Mouse (Mus musculus): ENCODE measurements around the gene Foxk2. TPM values are rescaled to one million over a fixed set of nuclear protein-coding genes. Genes with fewer than 3 reads are reported as not detected.
"Not testable (repeated sequence)": the region's sequence is repeated elsewhere in the genome, so short reads cannot be mapped to it uniquely, and the experiment has no call there.

The Foxk2 gene
- polyA plus RNA-seq, 2 experiments, result 11.1 to 43.7 TPM

DNA sequence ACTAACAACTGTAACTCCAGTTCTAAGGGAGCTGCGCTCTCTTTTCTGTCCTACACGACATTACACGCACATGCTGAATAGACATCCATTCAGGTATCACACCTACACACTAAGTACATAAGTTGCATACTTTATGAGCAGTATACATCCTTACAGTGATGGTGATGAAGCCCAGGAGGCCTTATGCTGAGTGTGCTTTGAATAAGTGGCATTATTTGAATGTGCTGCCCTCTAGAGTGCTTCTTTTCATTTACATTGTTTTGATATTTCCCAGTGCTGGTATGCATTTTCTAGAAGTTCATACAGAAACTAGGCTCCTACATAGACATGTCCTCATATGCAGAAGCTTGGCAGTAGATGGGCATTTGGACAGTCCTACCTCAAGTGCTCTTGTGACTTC lies 30.1 kb downstream of the Foxk2 start:
- Histone ChIP-seq H3K27me3 (ENCODE audit: control insufficient read depth, insufficient read depth, low read length) (no peaks in the 10 kb centered on the region), H3K4me2 (replicated peaks; ENCODE audit: low read depth, low read length, severe bottlenecking) (no peak overlapping the region), H3K36me3 (ENCODE audit: control insufficient read depth, insufficient read depth, low read length) (peaks cover 87% of the 10 kb centered on the region), H3K4me1 (ENCODE audit: control insufficient read depth, insufficient read depth, low read length) (no peaks in the 10 kb centered on the region), H3K27ac (replicated peaks; ENCODE audit: low read depth, low read length) (no peak overlapping the region), H3K4me3 (replicated peaks; ENCODE audit: low read length) (no peak overlapping the region), H3K9me3 (ENCODE audit: control insufficient read depth, low read length) (no peaks in the 10 kb centered on the region), H3K9ac (ENCODE audit: low read depth, low read length, severe bottlenecking) (no peak overlapping the region)
- no peak for DNase-seq (ENCODE audit: low spot score)
- no peak for ATAC-seq (ENCODE audit: low FRiP score, low read depth)
- WGBS, result 88% methylated on average over 3 of the region's 3 CpGs
- TF ChIP-seq POLR2A (IDR thresholded peaks at IDR 0.05; ENCODE audit: borderline replicate concordance, extremely low read depth, insufficient read depth, insufficient read length), result no peak

DNA sequence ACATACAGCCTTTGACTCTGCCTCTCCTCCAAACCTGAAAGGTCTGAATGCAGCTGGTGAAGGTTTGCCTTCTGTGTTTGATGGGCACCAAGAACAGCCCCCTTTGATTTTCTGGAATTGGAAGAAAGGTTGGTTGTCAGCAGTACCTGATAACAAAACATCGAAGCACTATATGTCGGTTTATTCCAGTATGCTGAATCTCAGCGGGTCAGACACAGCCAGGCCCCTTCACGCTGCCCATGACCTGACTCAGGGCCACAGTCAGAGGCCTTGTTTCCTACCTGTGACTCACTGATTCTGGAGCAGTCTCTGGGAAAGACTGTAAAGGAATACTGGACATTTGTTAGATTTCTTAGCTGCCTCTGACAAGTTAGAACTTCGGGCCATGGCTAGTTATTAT lies 35.0 kb downstream of the Foxk2 start:
- DNase-seq (ENCODE audit: low spot score) (no peak), ATAC-seq (ENCODE audit: low FRiP score, low read depth) (no peak)
- no peaks in the 10 kb centered on the region for H3K9me3 ChIP-seq (ENCODE audit: control insufficient read depth, low read length)
- no peaks in the 10 kb centered on the region for H3K4me1 ChIP-seq (ENCODE audit: control insufficient read depth, insufficient read depth, low read length)
- WGBS, result 94% methylated on average over 5 of the region's 5 CpGs
- H3K4me3 ChIP-seq (replicated peaks; ENCODE audit: low read length), result no peak overlapping the region
- no peak overlapping the region for H3K4me2 ChIP-seq (replicated peaks; ENCODE audit: low read depth, low read length, severe bottlenecking)
- H3K27ac ChIP-seq (replicated peaks; ENCODE audit: low read depth, low read length), result no peak overlapping the region
- no peak for TF ChIP-seq POLR2A (IDR thresholded peaks at IDR 0.05; ENCODE audit: borderline replicate concordance, extremely low read depth, insufficient read depth, insufficient read length)
- H3K36me3 ChIP-seq (ENCODE audit: control insufficient read depth, insufficient read depth, low read length), result peaks cover 85% of the 10 kb centered on the region
- H3K9ac ChIP-seq (ENCODE audit: low read depth, low read length, severe bottlenecking), result no peak overlapping the region
- H3K27me3 ChIP-seq (ENCODE audit: control insufficient read depth, insufficient read depth, low read length), result no peaks in the 10 kb centered on the region

DNA sequence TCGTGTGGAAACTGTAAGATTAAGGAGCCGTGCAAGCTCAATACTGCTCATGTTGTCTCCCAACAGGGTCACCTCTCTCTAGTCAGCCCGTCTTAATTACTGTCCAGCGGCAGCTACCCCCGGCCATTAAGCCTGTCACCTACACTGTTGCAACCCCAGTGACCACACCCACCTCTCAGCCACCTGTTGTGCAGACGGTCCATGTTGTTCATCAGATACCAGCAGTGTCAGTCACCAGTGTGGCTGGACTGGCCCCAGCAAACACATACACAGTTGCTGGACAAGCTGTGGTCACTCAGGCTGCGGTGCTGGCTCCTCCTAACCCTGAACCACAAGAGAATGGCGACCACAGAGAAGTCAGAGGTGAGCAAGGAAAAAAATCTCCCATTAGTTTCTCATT lies 38.7 kb downstream of the Foxk2 start:
- peaks cover 84% of the 10 kb centered on the region for H3K36me3 ChIP-seq (ENCODE audit: control insufficient read depth, insufficient read depth, low read length)
- WGBS, result 88% methylated on average over 8 of the region's 8 CpGs

DNA sequence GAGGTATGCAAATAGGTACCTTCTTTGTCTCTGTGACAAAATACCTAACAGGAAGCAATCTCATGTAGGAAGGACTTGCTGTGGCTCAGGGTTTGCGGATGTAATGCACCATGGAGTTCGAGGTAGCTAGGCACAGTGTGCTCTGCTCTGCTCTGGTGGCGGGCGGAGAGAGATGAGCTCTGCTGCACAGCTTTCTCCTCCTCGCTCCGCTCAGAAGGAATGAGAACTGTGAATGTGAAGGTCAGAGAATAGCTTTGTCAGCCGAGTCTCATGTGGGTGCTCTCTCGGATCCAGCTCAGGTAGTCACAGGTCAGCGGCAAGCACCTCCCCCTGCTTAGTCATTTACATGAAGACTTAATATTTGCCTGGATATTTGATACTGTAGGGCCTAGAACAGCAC lies 40.5 kb downstream of the Foxk2 start:
- Histone ChIP-seq H3K27ac (replicated peaks; ENCODE audit: low read depth, low read length) (no peak overlapping the region), H3K36me3 (ENCODE audit: control insufficient read depth, insufficient read depth, low read length) (peaks cover 85% of the 10 kb centered on the region), H3K4me2 (replicated peaks; ENCODE audit: low read depth, low read length, severe bottlenecking) (no peak overlapping the region), H3K4me1 (ENCODE audit: control insufficient read depth, insufficient read depth, low read length) (no peaks in the 10 kb centered on the region), H3K9me3 (ENCODE audit: control insufficient read depth, low read length) (no peaks in the 10 kb centered on the region), H3K4me3 (replicated peaks; ENCODE audit: low read length) (no peak overlapping the region), H3K27me3 (ENCODE audit: control insufficient read depth, insufficient read depth, low read length) (no peaks in the 10 kb centered on the region), H3K9ac (ENCODE audit: low read depth, low read length, severe bottlenecking) (no peak overlapping the region)
- no peak for TF ChIP-seq POLR2A (IDR thresholded peaks at IDR 0.05; ENCODE audit: borderline replicate concordance, extremely low read depth, insufficient read depth, insufficient read length)
- ATAC-seq (ENCODE audit: low FRiP score, low read depth) (no peak), DNase-seq (ENCODE audit: low spot score) (no peak)
- 96% methylated on average over 9 of the region's 9 CpGs for WGBS

More for the DNA sequence above, 38.7 kb downstream of the Foxk2 start:
- no peak for TF ChIP-seq POLR2A (IDR thresholded peaks at IDR 0.05; ENCODE audit: borderline replicate concordance, extremely low read depth, insufficient read depth, insufficient read length)
- no peaks in the 10 kb centered on the region for H3K4me1 ChIP-seq (ENCODE audit: control insufficient read depth, insufficient read depth, low read length)
- no peak overlapping the region for H3K4me3 ChIP-seq (replicated peaks; ENCODE audit: low read length)
- no peak overlapping the region for H3K4me2 ChIP-seq (replicated peaks; ENCODE audit: low read depth, low read length, severe bottlenecking)
- no peak overlapping the region for H3K27ac ChIP-seq (replicated peaks; ENCODE audit: low read depth, low read length)
- no peak for ATAC-seq (ENCODE audit: low FRiP score, low read depth)
- H3K9me3 ChIP-seq (ENCODE audit: control insufficient read depth, low read length), result no peaks in the 10 kb centered on the region
- no peak overlapping the region for H3K9ac ChIP-seq (ENCODE audit: low read depth, low read length, severe bottlenecking)
- no peaks in the 10 kb centered on the region for H3K27me3 ChIP-seq (ENCODE audit: control insufficient read depth, insufficient read depth, low read length)
- DNase-seq (ENCODE audit: low spot score), result no peak

DNA sequence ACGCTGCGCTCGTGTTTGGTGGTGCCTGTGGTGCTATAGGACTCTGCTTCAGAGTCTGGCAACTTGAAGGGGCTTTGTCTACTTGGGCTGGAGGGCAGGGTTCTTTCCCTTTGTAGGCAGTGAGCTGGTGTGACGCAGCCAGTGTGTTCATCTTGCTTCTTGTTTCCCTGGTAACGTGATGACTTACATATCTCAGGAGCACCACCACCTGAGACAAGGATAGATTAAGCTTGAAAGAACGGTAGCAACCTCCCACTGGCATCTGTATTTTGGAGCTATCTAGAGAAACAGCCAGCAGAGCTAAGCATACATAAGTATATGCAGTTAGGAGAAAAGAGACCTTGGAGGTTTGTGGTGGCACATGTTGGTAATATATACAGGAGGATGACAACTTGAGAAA lies 45.6 kb downstream of the Foxk2 start:
- Histone ChIP-seq H3K9me3 (ENCODE audit: control insufficient read depth, low read length) (peaks cover 5% of the 10 kb centered on the region; the same call in 1 of the 2 replicates), H3K27me3 (ENCODE audit: control insufficient read depth, insufficient read depth, low read length) (no peaks in the 10 kb centered on the region), H3K27ac (replicated peaks; ENCODE audit: low read depth, low read length) (no peak overlapping the region), H3K4me3 (replicated peaks; ENCODE audit: low read length) (no peak overlapping the region), H3K4me1 (ENCODE audit: control insufficient read depth, insufficient read depth, low read length) (no peaks in the 10 kb centered on the region), H3K9ac (ENCODE audit: low read depth, low read length, severe bottlenecking) (no peak overlapping the region), H3K36me3 (ENCODE audit: control insufficient read depth, insufficient read depth, low read length) (peaks cover 86% of the 10 kb centered on the region), H3K4me2 (replicated peaks; ENCODE audit: low read depth, low read length, severe bottlenecking) (no peak overlapping the region)
- TF ChIP-seq POLR2A (IDR thresholded peaks at IDR 0.05; ENCODE audit: borderline replicate concordance, extremely low read depth, insufficient read depth, insufficient read length), result no peak
- 93% methylated on average over 6 of the region's 6 CpGs for WGBS
- ATAC-seq (ENCODE audit: low FRiP score, low read depth) (no peak), DNase-seq (ENCODE audit: low spot score) (no peak)

DNA sequence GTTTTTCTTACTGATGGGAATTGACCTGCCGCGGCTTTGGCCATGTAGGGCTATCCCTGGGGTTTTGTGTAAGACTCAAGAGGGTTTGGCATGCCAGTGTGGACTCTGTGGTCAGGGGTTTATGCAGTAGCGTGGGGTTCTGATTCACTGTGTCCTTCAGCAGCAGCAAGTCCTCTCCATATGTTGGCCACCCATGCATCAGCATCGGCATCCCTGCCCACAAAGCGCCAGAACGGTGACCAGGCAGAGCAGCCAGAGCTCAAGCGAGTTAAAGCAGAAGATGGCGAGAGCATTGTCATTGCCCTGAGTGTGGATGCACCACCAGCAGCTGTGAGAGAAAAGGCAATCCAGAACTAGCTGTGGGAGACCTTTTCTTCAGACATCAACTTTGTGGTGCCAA lies 46.8 kb downstream of the Foxk2 start:
- H3K4me3 ChIP-seq (replicated peaks; ENCODE audit: low read length), result no peak overlapping the region
- no peaks in the 10 kb centered on the region for H3K27me3 ChIP-seq (ENCODE audit: control insufficient read depth, insufficient read depth, low read length)
- no peak overlapping the region for H3K4me2 ChIP-seq (replicated peaks; ENCODE audit: low read depth, low read length, severe bottlenecking)
- TF ChIP-seq POLR2A (IDR thresholded peaks at IDR 0.05; ENCODE audit: borderline replicate concordance, extremely low read depth, insufficient read depth, insufficient read length), result no peak
- WGBS, result 95% methylated on average over 8 of the region's 8 CpGs
- peaks cover 6% of the 10 kb centered on the region; the same call in 1 of the 2 replicates for H3K9me3 ChIP-seq (ENCODE audit: control insufficient read depth, low read length)
- H3K4me1 ChIP-seq (ENCODE audit: control insufficient read depth, insufficient read depth, low read length), result no peaks in the 10 kb centered on the region
- no peak overlapping the region for H3K27ac ChIP-seq (replicated peaks; ENCODE audit: low read depth, low read length)
- peaks cover 84% of the 10 kb centered on the region for H3K36me3 ChIP-seq (ENCODE audit: control insufficient read depth, insufficient read depth, low read length)
- DNase-seq (ENCODE audit: low spot score) (no peak), ATAC-seq (ENCODE audit: low FRiP score, low read depth) (no peak)
- no peak overlapping the region for H3K9ac ChIP-seq (ENCODE audit: low read depth, low read length, severe bottlenecking)

DNA sequence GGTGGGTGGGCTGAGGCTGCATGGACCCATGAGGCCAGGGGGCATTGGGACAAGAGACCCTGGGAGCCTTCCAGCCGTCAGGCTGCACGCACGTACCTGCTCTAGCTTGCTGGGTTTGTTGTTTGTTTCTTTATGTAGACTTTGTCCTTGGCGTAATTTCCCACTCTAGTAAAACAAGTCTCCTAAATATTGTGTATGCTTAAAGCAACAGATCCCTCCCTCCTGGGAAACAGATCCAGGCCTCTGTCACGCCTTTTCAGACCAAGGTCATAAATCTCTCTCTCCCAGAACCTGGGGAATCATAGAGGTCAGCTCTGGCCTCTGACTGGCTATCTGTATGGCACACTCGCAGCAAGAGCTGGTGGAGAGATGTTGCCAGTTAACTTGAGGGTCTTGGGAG lies 47.9 kb downstream of the Foxk2 start:
- DNase-seq (ENCODE audit: low spot score); H3K27me3 ChIP-seq (ENCODE audit: control insufficient read depth, insufficient read depth, low read length); H3K4me3 ChIP-seq (replicated peaks; ENCODE audit: low read length); H3K9me3 ChIP-seq (ENCODE audit: control insufficient read depth, low read length); H3K4me1 ChIP-seq (ENCODE audit: control insufficient read depth, insufficient read depth, low read length); H3K4me2 ChIP-seq (replicated peaks; ENCODE audit: low read depth, low read length, severe bottlenecking); H3K9ac ChIP-seq (ENCODE audit: low read depth, low read length, severe bottlenecking); ATAC-seq (ENCODE audit: low FRiP score, low read depth); H3K27ac ChIP-seq (replicated peaks; ENCODE audit: low read depth, low read length): not testable (repeated sequence)
- WGBS, result 87% methylated on average over 6 of the region's 6 CpGs
- peaks cover 76% of the 10 kb centered on the region for H3K36me3 ChIP-seq (ENCODE audit: control insufficient read depth, insufficient read depth, low read length)

Measured in limb, embryonic 14.5 days (tissue).